ENCODE assay signal across 8 mouse cellular contexts in genomic region chr2:152294541-152294940, GRCm38 (mm10). TPM values are rescaled to one million over a fixed set of nuclear protein-coding genes. Genes with fewer than 3 reads are reported as not detected.
A peak's percentile ranks its signal among the peaks of the same experiment; 100 is the strongest.
DNase-seq lines count a peak whose midpoint lies in the region; ATAC-seq and TF ChIP-seq lines count a peak whose summit lies in the region.

No protein-coding gene starts in this region.

- H3K79me2 ChIP-seq in macrophage (ENCODE audit: inconsistent target), result peaks cover 55% of the 10 kb centered on the region

- H3K4me3 ChIP-seq in erythroblast, embryonic 14.5 days (replicated peaks), result peak overlapping the region; percentile 92
- H3K4me3 ChIP-seq in E14TG2a.4 (replicated peaks; ENCODE audit: low read length), result peak overlapping the region; percentile 97
- peak overlapping the region; percentile 96 for H3K4me3 ChIP-seq in forebrain, postnatal 0 days (ENCODE audit: low read depth, low read length)
- H3K4me3 ChIP-seq in macrophage (ENCODE audit: inconsistent target), result peak overlapping the region; percentile 53

- H3K4me1 ChIP-seq in erythroblast, embryonic 14.5 days (ENCODE audit: control insufficient read depth), result peaks cover 33% of the 10 kb centered on the region
- H3K4me1 ChIP-seq in E14TG2a.4 (replicated peaks; ENCODE audit: low read depth, low read length), result peaks cover 21% of the 10 kb centered on the region
- H3K4me1 ChIP-seq in forebrain, postnatal 0 days (ENCODE audit: insufficient read depth), result peaks cover 6% of the 10 kb centered on the region; the same call in 1 of the 2 replicates

- no peaks in the 10 kb centered on the region for H3K9me3 ChIP-seq in erythroblast, embryonic 14.5 days (ENCODE audit: control insufficient read depth, low read length)
- no peaks in the 10 kb centered on the region for H3K9me3 ChIP-seq in E14TG2a.4 (ENCODE audit: low read length)
- no peaks in the 10 kb centered on the region for H3K9me3 ChIP-seq in forebrain, postnatal 0 days (ENCODE audit: low read length)

- no peak for DNase-seq in forebrain, postnatal 0 days
- DNase-seq in layer of hippocampus, adult 18-20 months (ENCODE audit: low spot score in 2 of 2), result no peak
- no peak for DNase-seq in left cerebral cortex, postnatal 4 days
- DNase-seq in frontal cortex, postnatal 14 days (ENCODE audit: low spot score in 2 of 2), result no peak

- no peak for TF ChIP-seq CTCF in E14TG2a.4 (conservative IDR thresholded peaks at IDR 0.05; ENCODE audit: low read length)
- TF ChIP-seq CTCF in forebrain, postnatal 0 days (IDR thresholded peaks at IDR 0.05; ENCODE audit: low read depth), result no peak

- H3K9ac ChIP-seq in forebrain, postnatal 0 days, result peak overlapping the region; percentile 83

- ATAC-seq in erythroblast, adult 5-6 weeks (replicated peaks; ENCODE audit: low FRiP score, poor library complexity, severe bottlenecking), result no peak
- no peak for ATAC-seq in forebrain, postnatal 0 days

- WGBS in forebrain, postnatal 0 days, result 40% methylated on average over 5 of the region's 5 CpGs
- 26% methylated on average over 5 of the region's 5 CpGs for WGBS in macrophage (ENCODE audit: missing documents)

- H3K27ac ChIP-seq in forebrain, postnatal 0 days (ENCODE audit: low read depth, low read length), result no peak overlapping the region; the same call in 1 of the 2 replicates
- H3K27ac ChIP-seq in macrophage, result peak overlapping the region; percentile 46

- intact Hi-C loops in left cerebral cortex, postnatal 4 days (cut with DNase I), result no loop called here

- H3K36me3 ChIP-seq in erythroblast, embryonic 14.5 days (ENCODE audit: control insufficient read depth), result peaks cover 8% of the 10 kb centered on the region
- H3K36me3 ChIP-seq in E14TG2a.4 (ENCODE audit: insufficient read depth, low read length), result peaks cover 21% of the 10 kb centered on the region
- H3K36me3 ChIP-seq in forebrain, postnatal 0 days (ENCODE audit: insufficient read depth), result no peaks in the 10 kb centered on the region
- no peaks in the 10 kb centered on the region for H3K36me3 ChIP-seq in macrophage (ENCODE audit: inconsistent target)

- H3K4me2 ChIP-seq in forebrain, postnatal 0 days (ENCODE audit: low read depth), result peak overlapping the region; percentile 81

- no peaks in the 10 kb centered on the region for H3K27me3 ChIP-seq in erythroblast, embryonic 14.5 days (ENCODE audit: control insufficient read depth)
- H3K27me3 ChIP-seq in E14TG2a.4 (ENCODE audit: insufficient read depth, low read length), result no peaks in the 10 kb centered on the region
- no peaks in the 10 kb centered on the region for H3K27me3 ChIP-seq in forebrain, postnatal 0 days (ENCODE audit: insufficient read depth, low read length)

RNA-seq across cellular contexts. Expression of gene Tbc1d20, which starts 0.9 kb away (rescaled TPM):
- polyA plus RNA-seq in erythroblast, embryonic 14.5 days (2012), result 0.32 and 0.90 TPM in 2 replicates
- total RNA-seq in erythroblast, adult 5-6 weeks (2015; ENCODE audit: low replicate concordance), result 9.6 and 17.9 TPM in 2 replicates
- 5.6 and 9.9 TPM in 2 replicates for total RNA-seq in erythroblast, adult 5-6 weeks (2017; ENCODE audit: low replicate concordance)
- total RNA-seq in forebrain, postnatal 0 days (2014; rRNA removed), result 40.2 and 51.8 TPM in 2 replicates
- 24.4 and 27.2 TPM in 2 replicates for polyA plus RNA-seq in forebrain, postnatal 0 days (2015; fragmentation: Nextera tagmentation; extraction: Ambion mirVana)
- 10 to 100 TPM; 33.6 to 70.4 (median 55.6) TPM for total RNA-seq in macrophage (2018; cell fraction: chromatin; rRNA removed)
- 10 to 100 TPM; 61.6 to 91.3 (median 73.7) TPM for total RNA-seq in macrophage (2018; cell fraction: cytosol; rRNA removed)
- total RNA-seq in macrophage (2018; cell fraction: nucleus; rRNA removed), result 10 to 100 TPM; 41.4 to 93.4 (median 73.9) TPM
- 59.0 to 70.5 TPM (median 69.3 TPM) in 3 replicates for polyA plus RNA-seq in macrophage (2018)
- 10 to 100 TPM; 50.8 to 54.8 TPM for total RNA-seq in layer of hippocampus, adult 18-20 months (2021)
- total RNA-seq in left cerebral cortex, postnatal 4 days (2021), result 10 to 100 TPM; 41.2 to 42.6 TPM

RNA-seq across cellular contexts. Expression of gene Rbck1, which starts 37.9 kb away (rescaled TPM):
- 16.2 and 20.4 TPM in 2 replicates for polyA plus RNA-seq in erythroblast, embryonic 14.5 days (2012)
- total RNA-seq in erythroblast, adult 5-6 weeks (2015; ENCODE audit: low replicate concordance), result 28.2 TPM in 2 replicates
- 16.6 and 25.1 TPM in 2 replicates for total RNA-seq in erythroblast, adult 5-6 weeks (2017; ENCODE audit: low replicate concordance)
- 105 and 108 TPM in 2 replicates for total RNA-seq in forebrain, postnatal 0 days (2014; rRNA removed)
- polyA plus RNA-seq in forebrain, postnatal 0 days (2015; fragmentation: Nextera tagmentation; extraction: Ambion mirVana), result 88.9 and 90.7 TPM in 2 replicates
- total RNA-seq in macrophage (2018; cell fraction: chromatin; rRNA removed), result 100 to 1,000 TPM in 21 of 26 experiments, 10 to 100 TPM in 5; 64.7 to 291 (median 163) TPM
- 10 to 100 TPM; 36.8 to 73.4 (median 51.9) TPM for total RNA-seq in macrophage (2018; cell fraction: cytosol; rRNA removed)
- 100 to 1,000 TPM in 18 of 26 experiments, 10 to 100 TPM in 8; 45.1 to 171 (median 124) TPM for total RNA-seq in macrophage (2018; cell fraction: nucleus; rRNA removed)
- polyA plus RNA-seq in macrophage (2018), result 29.7 to 57.1 TPM (median 51.6 TPM) in 3 replicates
- 100 to 1,000 TPM; 100 to 110 TPM for total RNA-seq in layer of hippocampus, adult 18-20 months (2021)
- total RNA-seq in left cerebral cortex, postnatal 4 days (2021), result 100 to 1,000 TPM; 123 to 134 TPM

RNA-seq across cellular contexts. Expression of gene Trib3, which starts 49.3 kb away (rescaled TPM):
- 1.3 TPM in 2 replicates for polyA plus RNA-seq in erythroblast, embryonic 14.5 days (2012)
- total RNA-seq in erythroblast, adult 5-6 weeks (2015; ENCODE audit: low replicate concordance), result 1.0 TPM in 1 of 2 replicates, not detected in the other
- total RNA-seq in erythroblast, adult 5-6 weeks (2017; ENCODE audit: low replicate concordance), result 0.26 and 0.98 TPM in 2 replicates
- total RNA-seq in forebrain, postnatal 0 days (2014; rRNA removed), result 2.0 and 2.2 TPM in 2 replicates
- polyA plus RNA-seq in forebrain, postnatal 0 days (2015; fragmentation: Nextera tagmentation; extraction: Ambion mirVana), result 1.3 and 1.4 TPM in 2 replicates
- total RNA-seq in macrophage (2018; cell fraction: chromatin; rRNA removed), result 10 to 100 TPM in 12 of 26 experiments, 1 to 10 TPM in 9, under 1 TPM in 5; 0.34 to 35.3 (median 3.5) TPM
- 10 to 100 TPM in 13 of 26 experiments, 1 to 10 TPM in 13; 1.1 to 47.3 (median 6.8) TPM for total RNA-seq in macrophage (2018; cell fraction: cytosol; rRNA removed)
- total RNA-seq in macrophage (2018; cell fraction: nucleus; rRNA removed), result 10 to 100 TPM in 13 of 26 experiments, 1 to 10 TPM in 11, under 1 TPM in 2; 0.85 to 61.4 (median 9.8) TPM
- 0.29 to 1.5 TPM (median 0.45 TPM) in 3 replicates for polyA plus RNA-seq in macrophage (2018)
- total RNA-seq in layer of hippocampus, adult 18-20 months (2021), result under 1 TPM in 1 of 2 experiments, not detected in 1; 0.69 TPM
- 1 to 10 TPM in 1 of 2 experiments, under 1 TPM in 1; 0.92 to 1.4 TPM for total RNA-seq in left cerebral cortex, postnatal 4 days (2021)
